Mouse (Mus musculus) heart, embryonic 14.5 days (tissue): ENCODE measurements around the gene Kcnk5. TPM values are rescaled to one million over a fixed set of nuclear protein-coding genes. Genes with fewer than 3 reads are reported as not detected.

ENCODE experiments used
- ATAC-seq: fragments of 200-750 bp; cut with Nextera tagmentation; 2 replicates; pipeline ENCODE4 v1.8.0; 2017; ENCODE audit warnings: low read depth, moderate TSS enrichment; ENCODE audit not compliant: insufficient number of reproducible peaks, insufficient read depth, low FRiP score
- H3K27ac ChIP-seq, 2 experiments: fragments of 200-500 bp in 1 of 2; fragments of 300-500 bp in 1 of 2; sonication (generic) in 1 of 2; replicated peaks in 1 of 2; 2 replicates each; pipeline ENCODE4 v1.5.1; 2012 to 2014; ENCODE audit warnings: low read depth in 2 of 2, low read length in 2 of 2, control low read depth in 1 of 2, mild to moderate bottlenecking in 1 of 2, mixed read lengths in 1 of 2; ENCODE audit not compliant: control insufficient read depth in 1 of 2, insufficient read depth in 1 of 2
- H3K27me3 ChIP-seq: fragments of 300-500 bp; sonication (generic); 2 replicates; pipeline ENCODE4 v1.6.1; 2014; ENCODE audit warnings: mild to moderate bottlenecking, low read length, control low read depth; ENCODE audit not compliant: control insufficient read depth, insufficient read depth
- H3K36me3 ChIP-seq: fragments of 300-500 bp; sonication (generic); 2 replicates; pipeline ENCODE4 v1.6.1; 2014; ENCODE audit warnings: mild to moderate bottlenecking, control low read depth, low read length, mixed read lengths; ENCODE audit not compliant: control insufficient read depth, insufficient read depth
- H3K4me1 ChIP-seq, 2 experiments: fragments of 200-500 bp in 1 of 2; fragments of 300-500 bp in 1 of 2; sonication (generic) in 1 of 2; 2 replicates each; pipeline ENCODE4 v1.6.1; 2012 to 2014; ENCODE audit warnings: low read length in 2 of 2, control low read depth in 1 of 2, mixed read lengths in 1 of 2; ENCODE audit not compliant: control insufficient read depth in 2 of 2, insufficient read depth in 2 of 2
- H3K4me2 ChIP-seq: fragments of 300-500 bp; sonication (generic); 2 replicates; pipeline ENCODE4 v1.6.1; 2014; ENCODE audit warnings: mild to moderate bottlenecking, low read length
- H3K4me3 ChIP-seq, 2 experiments: fragments of 200-500 bp in 1 of 2; fragments of 300-500 bp in 1 of 2; sonication (generic) in 1 of 2; 2 replicates each; pipeline ENCODE4 v1.5.1; 2012 to 2014; ENCODE audit warnings: low read length in 2 of 2, mild to moderate bottlenecking in 2 of 2, control low read depth in 1 of 2, low read depth in 1 of 2, moderate library complexity in 1 of 2; ENCODE audit not compliant: control insufficient read depth in 1 of 2, insufficient read depth in 1 of 2
- H3K9ac ChIP-seq: fragments of 300-500 bp; sonication (generic); 2 replicates; pipeline ENCODE4 v1.6.1; 2014; ENCODE audit warnings: mild to moderate bottlenecking, low read length
- H3K9me3 ChIP-seq: fragments of 300-500 bp; sonication (generic); 2 replicates; pipeline ENCODE4 v1.6.1; 2016; ENCODE audit warnings: low read length, control low read depth; ENCODE audit not compliant: control insufficient read depth
- WGBS: fragments of 180-500 bp; shearing (Covaris S2); extraction: QIAGEN DNeasy Blood & Tissue Kit; methylation state at CpG from one replicate; pipeline ENCODE4 v1.1.7; 2014; 5-methylcytosine and 5-hydroxymethylcytosine counted together
- polyA plus RNA-seq: library from polyadenylated mRNA; unstranded; fragments of >200 nt; fragmentation: Nextera tagmentation; extraction: Ambion mirVana; gene quantifications from 2 replicates; pipeline ENCODE4 v1.2.1, GENCODE M21; 2014

Kcnk5 gene
- polyA plus RNA-seq, 1 experiment from 2014 or later: 1.8 TPM

- Histone ChIP-seq H3K36me3 (no peaks in the 10 kb centered on the region), H3K4me3 (no peak overlapping the region), H3K4me2 (no peak overlapping the region), H3K27me3 (peaks cover 6% of the 10 kb centered on the region; the same call in 1 of the 2 replicates), H3K9ac (no peak overlapping the region), H3K27ac (no peak overlapping the region), H3K4me1 (0 out of 4 replicates have a peak, but pooled peaks cover 0 to 2% of the 10 kb centered on the region in 2 experiments), H3K9me3 (no peaks in the 10 kb centered on the region)
- ATAC-seq: no peak
- WGBS: 19% methylated on average over 5 of the region's 5 CpGs
Observed at GRCm38 (mm10) chr14:20098061-20098460, 83.5 kb downstream of the Kcnk5 start.

GRCm38 (mm10) chr14:20094942-20095341 is 86.7 kb downstream of the Kcnk5 start:
- no peaks in the 10 kb centered on the region for H3K36me3 ChIP-seq
- no peak for ATAC-seq
- no peak overlapping the region for H3K27ac ChIP-seq
- H3K4me3 ChIP-seq: no peak overlapping the region
- no peak overlapping the region for H3K9ac ChIP-seq
- H3K9me3 ChIP-seq: no peaks in the 10 kb centered on the region
- 52% methylated on average over 5 of the region's 5 CpGs for WGBS
- peaks cover 6% of the 10 kb centered on the region; the same call in 1 of the 2 replicates for H3K27me3 ChIP-seq
- H3K4me2 ChIP-seq: no peak overlapping the region
- no peaks in the 10 kb centered on the region for H3K4me1 ChIP-seq

DNA sequence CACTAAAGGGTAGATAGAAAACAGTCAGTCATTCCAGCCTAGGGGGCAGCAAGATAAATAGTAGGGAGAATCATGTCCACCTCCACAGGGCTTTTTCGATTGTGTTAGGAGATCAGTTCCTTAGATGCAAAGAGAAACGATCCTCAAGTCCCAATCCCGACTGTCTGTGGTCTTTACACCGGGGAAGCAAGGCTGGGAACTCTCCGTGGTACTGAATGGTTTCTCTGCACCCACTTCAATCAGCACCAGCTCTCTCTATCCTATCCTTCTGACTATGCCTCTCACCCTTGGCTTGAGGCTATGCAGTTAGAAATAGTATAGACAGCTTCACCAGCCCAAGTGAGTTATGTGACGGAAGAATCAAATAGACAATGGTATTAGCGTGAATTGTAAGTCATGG is 88.1 kb downstream of the Kcnk5 start:
- 17% methylated on average over 7 of the region's 7 CpGs for WGBS
- Histone ChIP-seq H3K4me3 (no peak overlapping the region), H3K4me1 (no peaks in the 10 kb centered on the region), H3K27ac (no peak overlapping the region), H3K4me2 (no peak overlapping the region), H3K9me3 (no peaks in the 10 kb centered on the region), H3K27me3 (peaks cover 6% of the 10 kb centered on the region; the same call in 1 of the 2 replicates), H3K36me3 (no peaks in the 10 kb centered on the region), H3K9ac (no peak overlapping the region)
- ATAC-seq: no peak

Other genes starting within 250 kb of the Kcnk5 start
- gene Gng2, start 204.2 kb downstream of the Kcnk5 start, polyA plus RNA-seq: 49.9 and 59.3 TPM in 2 replicates
- 11.8 and 12.4 TPM in 2 replicates for gene Saysd1, start 43.3 kb downstream of the Kcnk5 start, polyA plus RNA-seq
- gene Kcnk16, start 87.4 kb upstream of the Kcnk5 start, polyA plus RNA-seq: not detected in 2 replicates
- 10.5 and 13.8 TPM in 2 replicates for gene Nudt13, start 112.9 kb upstream of the Kcnk5 start, polyA plus RNA-seq
- 35.0 and 36.4 TPM in 2 replicates for gene Ecd, start 166.3 kb upstream of the Kcnk5 start, polyA plus RNA-seq
- 29.7 and 30.4 TPM in 2 replicates for gene Fam149b, start 166.4 kb upstream of the Kcnk5 start, polyA plus RNA-seq
- gene Dnajc9, start 207.1 kb upstream of the Kcnk5 start, polyA plus RNA-seq: 74.2 and 87.6 TPM in 2 replicates
- 104 and 106 TPM in 2 replicates for gene Mrps16, start 211.8 kb upstream of the Kcnk5 start, polyA plus RNA-seq